Mouse (Mus musculus): ENCODE measurements around the gene Fam162a. TPM values are rescaled to one million over a fixed set of nuclear protein-coding genes. Genes with fewer than 3 reads are reported as not detected.
A peak's percentile ranks its signal among the peaks of the same experiment; 100 is the strongest.
"Not testable (repeated sequence)": the region's sequence is repeated elsewhere in the genome, so short reads cannot be mapped to it uniquely, and the experiment has no call there.

Gene Fam162a
- polyA plus RNA-seq, 1 experiment from 2014 or later, result 341 TPM

- H3K9ac ChIP-seq (replicated peaks; ENCODE audit: low read length), result no peak overlapping the region
- H3K4me1 ChIP-seq (ENCODE audit: control insufficient read depth, insufficient read depth, low read length), result no peaks in the 10 kb centered on the region
- no peaks in the 10 kb centered on the region for H3K9me3 ChIP-seq (replicated peaks; ENCODE audit: control insufficient read depth, low read length)
- H3K4me3 ChIP-seq (ENCODE audit: low read depth, low read length), result peak overlapping the region; percentile 76
- H3K4me2 ChIP-seq (ENCODE audit: low read depth, low read length), result peak overlapping the region; percentile 45
- 42% methylated on average over 9 of the region's 9 CpGs for WGBS
- no peaks in the 10 kb centered on the region for H3K36me3 ChIP-seq (replicated peaks; ENCODE audit: control insufficient read depth, insufficient read depth, low read depth, low read length)
- ATAC-seq (replicated peaks; ENCODE audit: insufficient number of reproducible peaks, low FRiP score, low TSS enrichment, low read depth) (no peak), DNase-seq (ENCODE audit: low spot score) (no peak)
- no peaks in the 10 kb centered on the region for H3K27me3 ChIP-seq (ENCODE audit: control insufficient read depth, insufficient read depth, low read length)
- no peak overlapping the region for H3K27ac ChIP-seq (replicated peaks; ENCODE audit: low read depth, low read length)
Measured at GRCm38 (mm10) chr16:36069819-36070575, 1.4 kb downstream of the Fam162a start.

GRCm38 (mm10) chr16:36068356-36068755 is 3.0 kb downstream of the Fam162a start:
- Histone ChIP-seq H3K4me1 (ENCODE audit: control insufficient read depth, insufficient read depth, low read length) (no peaks in the 10 kb centered on the region), H3K36me3 (replicated peaks; ENCODE audit: control insufficient read depth, insufficient read depth, low read depth, low read length) (no peaks in the 10 kb centered on the region), H3K9me3 (replicated peaks; ENCODE audit: control insufficient read depth, low read length) (no peaks in the 10 kb centered on the region), H3K9ac (replicated peaks; ENCODE audit: low read length) (no peak overlapping the region), H3K27ac (replicated peaks; ENCODE audit: low read depth, low read length) (no peak overlapping the region), H3K27me3 (ENCODE audit: control insufficient read depth, insufficient read depth, low read length) (no peaks in the 10 kb centered on the region), H3K4me2 (ENCODE audit: low read depth, low read length) (no peak overlapping the region), H3K4me3 (ENCODE audit: low read depth, low read length) (no peak overlapping the region)
- ATAC-seq (replicated peaks; ENCODE audit: insufficient number of reproducible peaks, low FRiP score, low TSS enrichment, low read depth) (no peak), DNase-seq (ENCODE audit: low spot score) (no peak)
- 78% methylated on average over 3 of the region's 3 CpGs for WGBS

- H3K27me3 ChIP-seq (ENCODE audit: control insufficient read depth, insufficient read depth, low read length), result no peaks in the 10 kb centered on the region
- WGBS, result 59% methylated on average over 2 of the region's 2 CpGs
- H3K27ac ChIP-seq (replicated peaks; ENCODE audit: low read depth, low read length), result no peak overlapping the region
- H3K9me3 ChIP-seq (replicated peaks; ENCODE audit: control insufficient read depth, low read length), result no peaks in the 10 kb centered on the region
- no peak overlapping the region for H3K4me2 ChIP-seq (ENCODE audit: low read depth, low read length)
- no peak for ATAC-seq (replicated peaks; ENCODE audit: insufficient number of reproducible peaks, low FRiP score, low TSS enrichment, low read depth)
- H3K9ac ChIP-seq (replicated peaks; ENCODE audit: low read length), result no peak overlapping the region
- H3K4me1 ChIP-seq (ENCODE audit: control insufficient read depth, insufficient read depth, low read length), result no peaks in the 10 kb centered on the region
- no peak overlapping the region for H3K4me3 ChIP-seq (ENCODE audit: low read depth, low read length)
- DNase-seq (ENCODE audit: low spot score), result no peak
- no peaks in the 10 kb centered on the region for H3K36me3 ChIP-seq (replicated peaks; ENCODE audit: control insufficient read depth, insufficient read depth, low read depth, low read length)
Measured at GRCm38 (mm10) chr16:36067694-36068093, 3.7 kb downstream of the Fam162a start.

GRCm38 (mm10) chr16:36064904-36065303 is 6.5 kb downstream of the Fam162a start:
- Histone ChIP-seq H3K4me2 (ENCODE audit: low read depth, low read length) (no peak overlapping the region), H3K9me3 (replicated peaks; ENCODE audit: control insufficient read depth, low read length) (no peaks in the 10 kb centered on the region), H3K9ac (replicated peaks; ENCODE audit: low read length) (no peak overlapping the region), H3K36me3 (replicated peaks; ENCODE audit: control insufficient read depth, insufficient read depth, low read depth, low read length) (no peaks in the 10 kb centered on the region), H3K27me3 (ENCODE audit: control insufficient read depth, insufficient read depth, low read length) (no peaks in the 10 kb centered on the region), H3K4me3 (ENCODE audit: low read depth, low read length) (no peak overlapping the region), H3K27ac (replicated peaks; ENCODE audit: low read depth, low read length) (no peak overlapping the region), H3K4me1 (ENCODE audit: control insufficient read depth, insufficient read depth, low read length) (no peaks in the 10 kb centered on the region)
- DNase-seq (ENCODE audit: low spot score), result no peak
- 92% methylated on average over 5 of the region's 5 CpGs for WGBS
- no peak for ATAC-seq (replicated peaks; ENCODE audit: insufficient number of reproducible peaks, low FRiP score, low TSS enrichment, low read depth)

DNA sequence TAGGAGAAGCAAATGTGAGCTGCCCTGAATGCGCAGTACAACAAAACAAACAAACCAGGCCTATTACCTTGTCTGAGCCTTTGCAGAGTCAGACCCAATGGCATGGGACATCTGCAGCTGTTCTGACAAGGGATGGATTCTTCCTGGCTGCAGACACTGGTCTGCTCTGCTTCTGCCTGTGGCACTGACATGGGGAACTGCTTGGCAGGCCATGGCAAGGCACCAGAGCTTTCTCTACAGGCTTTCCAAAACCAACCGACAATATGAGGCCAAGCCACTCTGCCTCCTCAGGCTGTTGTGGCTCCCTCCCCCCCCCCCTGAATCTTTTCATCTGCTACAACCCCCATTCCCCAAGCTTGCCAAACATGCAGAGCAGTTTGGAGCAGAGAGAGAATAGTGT is 8.1 kb downstream of the Fam162a start:
- H3K4me1 ChIP-seq (ENCODE audit: control insufficient read depth, insufficient read depth, low read length), result no peaks in the 10 kb centered on the region
- ATAC-seq (replicated peaks; ENCODE audit: insufficient number of reproducible peaks, low FRiP score, low TSS enrichment, low read depth), result no peak

DNA sequence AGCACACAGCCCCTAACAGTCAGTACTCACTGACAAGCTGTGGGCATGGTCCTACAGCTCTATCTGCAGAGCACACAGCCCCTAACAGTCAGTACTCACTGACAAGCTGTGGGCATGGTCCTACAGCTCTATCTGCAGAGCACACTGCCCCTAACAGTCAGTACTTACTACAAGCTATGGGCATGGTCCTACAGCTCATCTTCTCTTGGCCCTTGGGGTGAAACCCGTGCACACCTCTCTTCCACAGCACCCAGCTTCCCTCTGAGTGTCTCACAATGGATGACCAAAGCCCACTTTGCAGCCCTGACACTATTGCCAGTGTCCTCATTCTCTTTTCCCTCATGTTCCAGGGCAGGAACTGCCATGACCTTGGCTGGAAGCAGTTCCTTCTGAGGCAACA is 8.9 kb downstream of the Fam162a start:
- 87% methylated on average over 1 of the region's 1 CpGs for WGBS
- not testable (repeated sequence) for DNase-seq (ENCODE audit: low spot score); H3K36me3 ChIP-seq (replicated peaks; ENCODE audit: control insufficient read depth, insufficient read depth, low read depth, low read length); H3K27me3 ChIP-seq (ENCODE audit: control insufficient read depth, insufficient read depth, low read length); H3K9me3 ChIP-seq (replicated peaks; ENCODE audit: control insufficient read depth, low read length); H3K4me3 ChIP-seq (ENCODE audit: low read depth, low read length); H3K4me2 ChIP-seq (ENCODE audit: low read depth, low read length); H3K4me1 ChIP-seq (ENCODE audit: control insufficient read depth, insufficient read depth, low read length); H3K9ac ChIP-seq (replicated peaks; ENCODE audit: low read length); H3K27ac ChIP-seq (replicated peaks; ENCODE audit: low read depth, low read length); ATAC-seq (replicated peaks; ENCODE audit: insufficient number of reproducible peaks, low FRiP score, low TSS enrichment, low read depth)

More for the DNA sequence above, 8.1 kb downstream of the Fam162a start:
- DNase-seq (ENCODE audit: low spot score), result no peak
- Histone ChIP-seq H3K4me3 (ENCODE audit: low read depth, low read length) (no peak overlapping the region), H3K27ac (replicated peaks; ENCODE audit: low read depth, low read length) (no peak overlapping the region), H3K36me3 (replicated peaks; ENCODE audit: control insufficient read depth, insufficient read depth, low read depth, low read length) (no peaks in the 10 kb centered on the region), H3K27me3 (ENCODE audit: control insufficient read depth, insufficient read depth, low read length) (no peaks in the 10 kb centered on the region), H3K9ac (replicated peaks; ENCODE audit: low read length) (no peak overlapping the region), H3K9me3 (replicated peaks; ENCODE audit: control insufficient read depth, low read length) (no peaks in the 10 kb centered on the region), H3K4me2 (ENCODE audit: low read depth, low read length) (no peak overlapping the region)
- WGBS, result 78% methylated on average over 2 of the region's 2 CpGs

- no peaks in the 10 kb centered on the region for H3K27me3 ChIP-seq (ENCODE audit: control insufficient read depth, insufficient read depth, low read length)
- H3K4me2 ChIP-seq (ENCODE audit: low read depth, low read length), result no peak overlapping the region
- H3K36me3 ChIP-seq (replicated peaks; ENCODE audit: control insufficient read depth, insufficient read depth, low read depth, low read length), result no peaks in the 10 kb centered on the region
- H3K9me3 ChIP-seq (replicated peaks; ENCODE audit: control insufficient read depth, low read length), result no peaks in the 10 kb centered on the region
- 71% methylated on average over 8 of the region's 8 CpGs for whole genome bisulfite sequencing
- H3K9ac ChIP-seq (replicated peaks; ENCODE audit: low read length), result no peak overlapping the region
- no peak overlapping the region for H3K4me3 ChIP-seq (ENCODE audit: low read depth, low read length)
- no peak overlapping the region for H3K27ac ChIP-seq (replicated peaks; ENCODE audit: low read depth, low read length)
- ATAC-seq (replicated peaks; ENCODE audit: insufficient number of reproducible peaks, low FRiP score, low TSS enrichment, low read depth) (no peak), DNase-seq (ENCODE audit: low spot score) (no peak)
- no peaks in the 10 kb centered on the region for H3K4me1 ChIP-seq (ENCODE audit: control insufficient read depth, insufficient read depth, low read length)
Measured at GRCm38 (mm10) chr16:36057933-36058475, 13.4 kb downstream of the Fam162a start.

GRCm38 (mm10) chr16:36056416-36056815 is 15.0 kb downstream of the Fam162a start:
- Histone ChIP-seq H3K4me2 (ENCODE audit: low read depth, low read length) (no peak overlapping the region), H3K9me3 (replicated peaks; ENCODE audit: control insufficient read depth, low read length) (no peaks in the 10 kb centered on the region), H3K4me1 (ENCODE audit: control insufficient read depth, insufficient read depth, low read length) (no peaks in the 10 kb centered on the region), H3K9ac (replicated peaks; ENCODE audit: low read length) (no peak overlapping the region), H3K36me3 (replicated peaks; ENCODE audit: control insufficient read depth, insufficient read depth, low read depth, low read length) (0 out of 2 replicates have a peak, but pooled peaks cover 3% of the 10 kb centered on the region), H3K27me3 (ENCODE audit: control insufficient read depth, insufficient read depth, low read length) (no peaks in the 10 kb centered on the region), H3K4me3 (ENCODE audit: low read depth, low read length) (no peak overlapping the region), H3K27ac (replicated peaks; ENCODE audit: low read depth, low read length) (no peak overlapping the region)
- ATAC-seq (replicated peaks; ENCODE audit: insufficient number of reproducible peaks, low FRiP score, low TSS enrichment, low read depth) (no peak), DNase-seq (ENCODE audit: low spot score) (no peak)
- 86% methylated on average over 11 of the region's 11 CpGs for WGBS

Measured in embryonic facial prominence, embryonic 11.5 days (tissue).